Comparison of ENCODE assay signal across 23 mouse cellular contexts in genomic region chr14:85915761-85916160, GRCm38 (mm10).
DNase-seq lines count a peak whose midpoint lies in the region; ATAC-seq and TF ChIP-seq lines count a peak whose summit lies in the region.
"Had no signal": no experiment of that assay in that cellular context is flagged by ENCODE, and none has a peak within 500 bp of the region (broad histone marks: within the 10 kb centered on the region; RNA-seq: fewer than 3 reads in every experiment).

No protein-coding gene starts in this region.

- H3K27ac ChIP-seq in left cerebral cortex, adult 2 months = peak overlapping the region; percentile 7; the same call in 1 of the 2 replicates
- H3K27ac ChIP-seq in stomach, postnatal 0 days (replicated peaks) = no peak overlapping the region
- H3K27ac ChIP-seq: embryonic facial prominence, embryonic 10.5 days; embryonic facial prominence, embryonic 12.5 days; forebrain, embryonic 10.5 days; forebrain, embryonic 12.5 days had no signal

- no peaks in the 10 kb centered on the region for H3K4me1 ChIP-seq in stomach, postnatal 0 days (replicated peaks; ENCODE audit: control insufficient read depth, insufficient read depth)
- H3K4me1 ChIP-seq: embryonic facial prominence, embryonic 10.5 days; embryonic facial prominence, embryonic 12.5 days; forebrain, embryonic 10.5 days; forebrain, embryonic 12.5 days had no signal

- intact Hi-C loops in left cerebral cortex, adult 2 months (cut with DNase I) = loop anchor here (5.0 kb wide), 1 partner anchor 247 kb away; no protein-coding TSS in a partner anchor

- no peak for DNase-seq in left cerebral cortex, adult 2 months (ENCODE audit: extremely low spot score in 1 of 2, low spot score in 2 of 2)
- no peak for DNase-seq in left cerebral cortex, adult 9 months (ENCODE audit: low spot score in 2 of 2)
- DNase-seq in brain, adult 2 months (ENCODE audit: low read depth, low spot score) = peak; percentile 31
- peak; percentile 26 for DNase-seq in telencephalon, adult 2 months (ENCODE audit: low read depth, low spot score)
- no peak for DNase-seq in c-Kit-positive CD71-positive TER-119-positive erythroid progenitor cells, embryonic 14.5 days (ENCODE audit: low spot score)
- no peak for DNase-seq in stomach, postnatal 0 days (ENCODE audit: low spot score)
- DNase-seq: adrenal gland, adult 8-10 months; adrenal gland, postnatal 14 days; adrenal gland, postnatal 36 days; cerebellum, adult 11-12 months; cerebellum, adult 2 months; cerebellum, adult 9-10 months; cerebellum, postnatal 10 days; cerebellum, postnatal 25 days had no signal

- no peak for TF ChIP-seq CTCF in left cerebral cortex, adult 2 months (IDR thresholded peaks at IDR 0.05)
- no peak for TF ChIP-seq CTCF in stomach, postnatal 0 days (IDR thresholded peaks at IDR 0.05; ENCODE audit: low read depth)

- WGBS in stomach, postnatal 0 days = 65% methylated on average over 2 of the region's 2 CpGs

- H3K9ac ChIP-seq in stomach, postnatal 0 days (ENCODE audit: low read length) = no peak overlapping the region
- H3K9ac ChIP-seq: embryonic facial prominence, embryonic 12.5 days; forebrain, embryonic 12.5 days had no signal

- no peak for TF ChIP-seq EP300 in stomach, postnatal 0 days (optimal IDR thresholded peaks at IDR 0.05)

- no peaks in the 10 kb centered on the region for H3K9me3 ChIP-seq in stomach, postnatal 0 days (ENCODE audit: control insufficient read depth, low read length)
- H3K9me3 ChIP-seq: embryonic facial prominence, embryonic 10.5 days; embryonic facial prominence, embryonic 12.5 days; forebrain, embryonic 10.5 days; forebrain, embryonic 12.5 days had no signal

- no peak overlapping the region for H3K4me3 ChIP-seq in left cerebral cortex, adult 2 months
- H3K4me3 ChIP-seq in stomach, postnatal 0 days (ENCODE audit: low read depth, low read length) = no peak overlapping the region
- H3K4me3 ChIP-seq: embryonic facial prominence, embryonic 10.5 days; embryonic facial prominence, embryonic 12.5 days; erythroblast, embryonic 14.5 days; forebrain, embryonic 10.5 days; forebrain, embryonic 12.5 days had no signal

- no peaks in the 10 kb centered on the region for H3K27me3 ChIP-seq in stomach, postnatal 0 days (ENCODE audit: control insufficient read depth, insufficient read depth, low read length)
- H3K27me3 ChIP-seq: embryonic facial prominence, embryonic 12.5 days; forebrain, embryonic 12.5 days; Patski had no signal

- H3K4me2 ChIP-seq in stomach, postnatal 0 days (replicated peaks; ENCODE audit: low read depth) = no peak overlapping the region
- H3K4me2 ChIP-seq: embryonic facial prominence, embryonic 12.5 days; forebrain, embryonic 12.5 days had no signal

- H3K36me3 ChIP-seq in stomach, postnatal 0 days (ENCODE audit: control insufficient read depth, insufficient read depth, low read length) = no peaks in the 10 kb centered on the region
- H3K36me3 ChIP-seq: embryonic facial prominence, embryonic 10.5 days; embryonic facial prominence, embryonic 12.5 days; forebrain, embryonic 10.5 days; forebrain, embryonic 12.5 days had no signal

- ATAC-seq in stomach, postnatal 0 days (ENCODE audit: low FRiP score, low TSS enrichment) = no peak
- ATAC-seq: activated CD4-positive, CD25-positive, alpha-beta regulatory T cell, adult 4 months; forebrain, embryonic 14.5 days; forebrain, embryonic 16.5 days; Patski had no signal

Comparison
In these comparisons a context has a peak if more than half of its experiments do, and no peak if none do; other contexts are left out.
1. DNase-seq: peak in brain, adult 2 months (single experiment) and telencephalon, adult 2 months (single experiment); none in left cerebral cortex, adult 2 months (0 of 2), left cerebral cortex, adult 9 months (0 of 2), c-Kit-positive CD71-positive TER-119-positive erythroid progenitor cells, embryonic 14.5 days (single experiment) and stomach, postnatal 0 days (single experiment).